Mouse (Mus musculus): ENCODE measurements around the gene Enthd1.

Gene Enthd1

GRCm38 (mm10) chr15:80483041-80483705, 81.8 kb downstream of the Enthd1 start:
- peak; percentile 67 for DNase-seq (ENCODE audit: low spot score)

- no peak for DNase-seq (ENCODE audit: low spot score)
Observed at GRCm38 (mm10) chr15:80482348-80482747, 82.6 kb downstream of the Enthd1 start.

GRCm38 (mm10) chr15:80474429-80475002, 90.4 kb downstream of the Enthd1 start:
- no peak for DNase-seq (ENCODE audit: low spot score)

- DNase-seq (ENCODE audit: low spot score): no peak
Observed at GRCm38 (mm10) chr15:80467876-80468275, 97.1 kb downstream of the Enthd1 start.

- DNase-seq (ENCODE audit: low spot score): no peak
Observed at GRCm38 (mm10) chr15:80462106-80462505, 102.8 kb downstream of the Enthd1 start.

GRCm38 (mm10) chr15:80461446-80461845, 103.5 kb downstream of the Enthd1 start:
- DNase-seq (ENCODE audit: low spot score): no peak

GRCm38 (mm10) chr15:80460011-80460410, 104.9 kb downstream of the Enthd1 start:
- no peak for DNase-seq (ENCODE audit: low spot score)

- no peak for DNase-seq (ENCODE audit: low spot score)
Observed at GRCm38 (mm10) chr15:80457984-80458383, 107.0 kb downstream of the Enthd1 start.

GRCm38 (mm10) chr15:80454486-80454885, 110.5 kb downstream of the Enthd1 start:
- no peak for DNase-seq (ENCODE audit: low spot score)

- no peak for DNase-seq (ENCODE audit: low spot score)
Observed at GRCm38 (mm10) chr15:80452425-80452824, 112.5 kb downstream of the Enthd1 start.

GRCm38 (mm10) chr15:80445956-80446687, 118.8 kb downstream of the Enthd1 start:
- no peak for DNase-seq (ENCODE audit: low spot score)

GRCm38 (mm10) chr15:80440195-80440594, 124.8 kb downstream of the Enthd1 start:
- DNase-seq (ENCODE audit: low spot score): no peak

- peak; percentile 17 for DNase-seq (ENCODE audit: low spot score)
Observed at GRCm38 (mm10) chr15:80438423-80438822, 126.5 kb downstream of the Enthd1 start.

GRCm38 (mm10) chr15:80437996-80438395, 127.0 kb downstream of the Enthd1 start:
- no peak for DNase-seq (ENCODE audit: low spot score)

GRCm38 (mm10) chr15:80436961-80437360, 128.0 kb downstream of the Enthd1 start:
- DNase-seq (ENCODE audit: low spot score): no peak

- no peak for DNase-seq (ENCODE audit: low spot score)
Observed at GRCm38 (mm10) chr15:80430324-80430723, 134.6 kb downstream of the Enthd1 start.

- no peak for DNase-seq (ENCODE audit: low spot score)
Observed at GRCm38 (mm10) chr15:80418146-80418545, 146.8 kb downstream of the Enthd1 start.

GRCm38 (mm10) chr15:80417066-80417465, 147.9 kb downstream of the Enthd1 start:
- DNase-seq (ENCODE audit: low spot score): peak; percentile 49

GRCm38 (mm10) chr15:80415132-80415531, 149.8 kb downstream of the Enthd1 start:
- DNase-seq (ENCODE audit: low spot score): no peak

- DNase-seq (ENCODE audit: low spot score): peak; percentile 42
Observed at GRCm38 (mm10) chr15:80413988-80414721, 150.8 kb downstream of the Enthd1 start.

- DNase-seq (ENCODE audit: low spot score): no peak
Observed at GRCm38 (mm10) chr15:80413070-80413469, 151.9 kb downstream of the Enthd1 start.

GRCm38 (mm10) chr15:80410661-80411060, 154.3 kb downstream of the Enthd1 start:
- no peak for DNase-seq (ENCODE audit: low spot score)

Data from MN1 (cell line).